Mouse (Mus musculus) Patski (cell line): ENCODE results near the gene Olfr839-ps1. TPM values are rescaled to one million over a fixed set of nuclear protein-coding genes. Genes with fewer than 3 reads are reported as not detected.

Experiments
- ATAC-seq: fragments of 100-300 bp; one replicate; pipeline ENCODE4 v1.8.0; 2021
- CTCF ChIA-PET: fragments of 350-600 bp; sonication (Branson Sonifier 250); formaldehyde crosslinking; loops from one replicate; lab custom pipeline; 2022; ENCODE audit warnings: inconsistent platforms; lab: Charles Lee
- POLR2A ChIA-PET: fragments of 350-600 bp; sonication (Branson Sonifier 250); formaldehyde crosslinking; loops from one replicate; lab custom pipeline; 2022; ENCODE audit warnings: antibody characterized with exemption, inconsistent platforms; lab: Charles Lee
- DNase-seq: peaks from one replicate; pipeline ENCODE4 v3.0.0-alpha.2; 2011; ENCODE audit warnings: low read depth, low spot score
- H3K27me3 ChIP-seq: fragments of 371-371 bp; one replicate; pipeline ENCODE4 v1.5.1; 2021
- CTCF ChIP-seq: fragments of 100-300 bp; IDR thresholded peaks from one replicate; pipeline ENCODE4 v1.5.1; 2021
- in situ Hi-C: fragments of 300-500 bp; cut with MboI; formaldehyde crosslinking; loops from 3 replicates; pipeline ENCODE4 v1.11.1; 2018; ENCODE audit warnings: low pct_unique_long_range_greater_than_20kb, mixed read lengths
- polyA plus RNA-seq: library from polyadenylated mRNA; unstranded; gene quantifications from one replicate; pipeline ENCODE4 v1.2.3, GENCODE M21; 2021

Gene Olfr839-ps1
- 0.01 TPM for polyA plus RNA-seq

GRCm38 (mm10) chr9:19177212-19177611 is at the start of gene Olfr839-ps1:
Gene Olfr839-ps1 (minus strand): TSS chr9:19177312.
- in situ Hi-C loops = no loop called here
- no peak for TF ChIP-seq CTCF
- no peak for DNase-seq
- ChIA-PET POLR2A (no interaction called here), CTCF (no interaction called here)
- no peaks in the 10 kb centered on the region for H3K27me3 ChIP-seq
- ATAC-seq = no peak

- TF ChIP-seq CTCF = no peak
- ChIA-PET POLR2A (no interaction called here), CTCF (no interaction called here)
- in situ Hi-C loops = no loop called here
- DNase-seq (no peak), ATAC-seq (no peak)
- H3K27me3 ChIP-seq = no peaks in the 10 kb centered on the region
Measured at GRCm38 (mm10) chr9:19136017-19136416, 41.1 kb downstream of the Olfr839-ps1 start, which contains the start of gene Olfr837. Gene Olfr837 (plus strand): TSS chr9:19136317.

GRCm38 (mm10) chr9:19120082-19120481 is 57.0 kb downstream of the Olfr839-ps1 start, which contains the start of gene Olfr836:
Gene Olfr836 (plus strand): TSS chr9:19120382.
- ChIA-PET POLR2A (no interaction called here), CTCF (no interaction called here)
- ATAC-seq (no peak), DNase-seq (no peak)
- no peaks in the 10 kb centered on the region for H3K27me3 ChIP-seq
- TF ChIP-seq CTCF = no peak
- in situ Hi-C loops = no loop called here

Other genes starting within 250 kb of the Olfr839-ps1 start
- gene Olfr832, start 240.2 kb downstream of the Olfr839-ps1 start, polyA plus RNA-seq = not detected
- gene Olfr834, start 189.3 kb downstream of the Olfr839-ps1 start, polyA plus RNA-seq = not detected
- gene Olfr835, start 144.6 kb downstream of the Olfr839-ps1 start, polyA plus RNA-seq = not detected
- gene Olfr836, start 56.9 kb downstream of the Olfr839-ps1 start, polyA plus RNA-seq = not detected
- not detected for gene Olfr837, start 41.0 kb downstream of the Olfr839-ps1 start, polyA plus RNA-seq
- not detected for gene Olfr843, start 74.7 kb upstream of the Olfr839-ps1 start, polyA plus RNA-seq
- not detected for gene Olfr844, start 139.0 kb upstream of the Olfr839-ps1 start, polyA plus RNA-seq
- not detected for gene Olfr845, start 159.1 kb upstream of the Olfr839-ps1 start, polyA plus RNA-seq
- gene Olfr846, start 186.7 kb upstream of the Olfr839-ps1 start, polyA plus RNA-seq = not detected
- not detected for gene Olfr847, start 201.4 kb upstream of the Olfr839-ps1 start, polyA plus RNA-seq